Mouse (Mus musculus): ENCODE data around the gene Dhx30.

DNA sequence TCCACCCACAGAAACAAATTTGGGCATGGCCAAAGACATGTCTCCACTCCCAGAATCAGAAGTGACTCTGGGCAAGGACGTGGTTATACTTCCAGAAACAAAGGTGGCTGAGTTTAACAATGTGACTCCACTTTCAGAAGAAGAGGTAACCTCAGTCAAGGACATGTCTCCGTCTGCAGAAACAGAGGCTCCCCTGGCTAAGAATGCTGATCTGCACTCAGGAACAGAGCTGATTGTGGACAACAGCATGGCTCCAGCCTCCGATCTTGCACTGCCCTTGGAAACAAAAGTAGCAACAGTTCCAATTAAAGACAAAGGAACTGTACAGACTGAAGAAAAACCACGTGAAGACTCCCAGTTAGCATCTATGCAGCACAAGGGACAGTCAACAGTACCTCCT, 82.5 kb downstream of the Dhx30 start:
- TF ChIP-seq CTCF (IDR thresholded peaks at IDR 0.05; ENCODE audit: low read depth, low read length) (no peak), POLR2A (IDR thresholded peaks at IDR 0.05; ENCODE audit: insufficient read depth, low read length) (no peak)

Data from ES-Bruce4 (cell line).